Mouse (Mus musculus) MEL (cell line): ENCODE data around the gene Tep1. TPM values are rescaled to one million over a fixed set of nuclear protein-coding genes. Genes with fewer than 3 reads are reported as not detected.
A peak's percentile ranks its signal among the peaks of the same experiment; 100 is the strongest.

Experiments
- DNase-seq: peaks from one replicate; pipeline ENCODE4 v3.0.0; 2011; ENCODE audit warnings: low read depth, low spot score
- H3K27ac ChIP-seq: 2 replicates; pipeline ENCODE4 v1.5.1; 2012; ENCODE audit warnings: low read depth, mild to moderate bottlenecking, control low read depth, low read length, moderate library complexity; ENCODE audit not compliant: control insufficient read depth
- H3K27me3 ChIP-seq, 2 experiments: fragments of 150-350 bp in 1 of 2; sonication (generic) in 1 of 2; 2 replicates each; pipeline ENCODE4 v1.6.1; 2012; ENCODE audit warnings: low read length in 2 of 2, mild to moderate bottlenecking in 2 of 2, improper control_type of control experiment in 1 of 2, moderate library complexity in 1 of 2; ENCODE audit not compliant: insufficient read depth in 2 of 2, control insufficient read depth in 1 of 2
- H3K36me3 ChIP-seq, 2 experiments: 2 replicates each; pipeline ENCODE4 v1.6.1; 2012 to 2014; ENCODE audit warnings: low read length in 2 of 2, improper control_type of control experiment in 1 of 2, inconsistent platforms in 1 of 2, mild to moderate bottlenecking in 1 of 2; ENCODE audit not compliant: insufficient read depth in 2 of 2, control insufficient read depth in 1 of 2
- H3K4me1 ChIP-seq, 2 experiments: fragments of 150-350 bp in 1 of 2; sonication (generic) in 1 of 2; 2 replicates each; pipeline ENCODE4 v1.6.1; 2012; ENCODE audit warnings: low read length in 2 of 2, improper control_type of control experiment in 1 of 2, mild to moderate bottlenecking in 1 of 2; ENCODE audit not compliant: insufficient read depth in 2 of 2, control insufficient read depth in 1 of 2
- H3K4me3 ChIP-seq, 2 experiments: fragments of 150-350 bp in 1 of 2; sonication (generic) in 1 of 2; 2 replicates each; pipeline ENCODE4 v1.5.1; 2012; ENCODE audit warnings: low read depth in 2 of 2, low read length in 2 of 2, mild to moderate bottlenecking in 2 of 2, moderate library complexity in 2 of 2, control low read depth in 1 of 2, improper control_type of control experiment in 1 of 2; ENCODE audit not compliant: control insufficient read depth in 1 of 2, insufficient read depth in 1 of 2
- H3K79me2 ChIP-seq: 2 replicates; pipeline ENCODE4 v1.6.1; 2012; ENCODE audit warnings: mild to moderate bottlenecking, low read length, moderate library complexity; ENCODE audit not compliant: control insufficient read depth, poor library complexity, insufficient read depth
- H3K9ac ChIP-seq: 2 replicates; pipeline ENCODE4 v1.6.1; 2012; ENCODE audit warnings: low read depth, mild to moderate bottlenecking, control low read depth, low read length, moderate library complexity; ENCODE audit not compliant: control insufficient read depth, poor library complexity, severe bottlenecking
- H3K9me3 ChIP-seq: fragments of 150-350 bp; sonication (generic); replicated peaks from 2 replicates; pipeline ENCODE4 v1.6.1; 2012; ENCODE audit warnings: mild to moderate bottlenecking, low read length, improper control_type of control experiment, moderate library complexity; ENCODE audit not compliant: insufficient read depth
- CTCF ChIP-seq, 3 experiments: IDR thresholded peaks in 2 of 3; conservative IDR thresholded peaks in 1 of 3; 2 replicates each; pipeline ENCODE4 v1.5.1; 2011 to 2012; ENCODE audit warnings: low read length in 3 of 3, low read depth in 2 of 3, mild to moderate bottlenecking in 2 of 3, improper control_type of control experiment in 1 of 3, inconsistent platforms in 1 of 3, mixed read lengths in 1 of 3, moderate library complexity in 1 of 3; ENCODE audit not compliant: control insufficient read depth in 1 of 3, insufficient read depth in 1 of 3, poor library complexity in 1 of 3, severe bottlenecking in 1 of 3
- JUND ChIP-seq: IDR thresholded peaks from 2 replicates; pipeline ENCODE4 v1.6.1; 2011; ENCODE audit warnings: low read depth, mild to moderate bottlenecking, improper control_type of control experiment, low read length
- MAZ ChIP-seq: IDR thresholded peaks from 2 replicates; pipeline ENCODE4 v1.6.1; 2012; ENCODE audit warnings: low read depth, mild to moderate bottlenecking, inconsistent platforms, low read length, improper control_type of control experiment
- MEF2A ChIP-seq: IDR thresholded peaks from 2 replicates; pipeline ENCODE4 v1.6.1; 2014; ENCODE audit warnings: low read depth, mild to moderate bottlenecking, inconsistent platforms, low read length, improper control_type of control experiment; ENCODE audit not compliant: poor library complexity, insufficient replicate concordance, severe bottlenecking; ENCODE audit errors: extremely low read depth
- MXI1 ChIP-seq: IDR thresholded peaks from 2 replicates; pipeline ENCODE4 v1.6.1; 2011; ENCODE audit warnings: mild to moderate bottlenecking, low read depth, low read length, improper control_type of control experiment
- NRF1 ChIP-seq: IDR thresholded peaks from 2 replicates; pipeline ENCODE4 v1.6.1; 2014; ENCODE audit warnings: low read depth, mild to moderate bottlenecking, inconsistent platforms, low read length, improper control_type of control experiment, moderate library complexity; ENCODE audit not compliant: poor library complexity, insufficient read depth, severe bottlenecking
- POLR2A ChIP-seq, 2 experiments: IDR thresholded peaks; 2 replicates each; pipeline ENCODE4 v1.6.1; 2011 to 2012; ENCODE audit warnings: low read length in 2 of 2, mild to moderate bottlenecking in 2 of 2, control low read depth in 1 of 2, improper control_type of control experiment in 1 of 2, low read depth in 1 of 2, moderate library complexity in 1 of 2; ENCODE audit not compliant: control insufficient read depth in 1 of 2, insufficient read depth in 1 of 2, poor library complexity in 1 of 2
- POLR2AphosphoS5 ChIP-seq: IDR thresholded peaks from 2 replicates; pipeline ENCODE4 v1.6.1; 2012; ENCODE audit warnings: low read depth, borderline replicate concordance, mild to moderate bottlenecking, inconsistent platforms, low read length, moderate library complexity, mixed read lengths
- RAD21 ChIP-seq: IDR thresholded peaks from 2 replicates; pipeline ENCODE4 v1.6.1; 2011; ENCODE audit warnings: mild to moderate bottlenecking, low read depth, low read length, improper control_type of control experiment
- SIN3A ChIP-seq: IDR thresholded peaks from 2 replicates; pipeline ENCODE4 v1.6.1; 2012; ENCODE audit warnings: low read length, improper control_type of control experiment, inconsistent platforms
- USF1 ChIP-seq: IDR thresholded peaks from 2 replicates; pipeline ENCODE4 v1.6.1; 2014; ENCODE audit warnings: low read depth, mild to moderate bottlenecking, inconsistent platforms, low read length, improper control_type of control experiment, moderate library complexity
- USF2 ChIP-seq, 2 experiments: IDR thresholded peaks; 2 replicates each; pipeline ENCODE4 v1.6.1; 2011 to 2012; ENCODE audit warnings: improper control_type of control experiment in 2 of 2, low read length in 2 of 2, borderline replicate concordance in 1 of 2, inconsistent platforms in 1 of 2, low read depth in 1 of 2, mild to moderate bottlenecking in 1 of 2; ENCODE audit not compliant: insufficient read depth in 1 of 2
- polyA plus RNA-seq, 2 experiments: library from polyadenylated mRNA; stranded (reverse) in 1 of 2; unstranded in 1 of 2; fragments of >175 nt in 1 of 2; fragments of >200 nt in 1 of 2; gene quantifications; 2 replicates each; pipeline versions ENCODE4 v1.2.1 to v1.2.4; 2012; ENCODE audit warnings: low replicate concordance in 2 of 2, low read depth in 1 of 2; ENCODE audit not compliant: insufficient read length in 2 of 2, insufficient read depth in 1 of 2, missing spikeins in 1 of 2
- total RNA-seq: library from RNA; depleted of rRNA; stranded (reverse); fragments of 300-350 nt; gene quantifications from 2 replicates; pipeline ENCODE4 v1.2.3, GENCODE M21; 2012

Gene Tep1
- total and polyA plus RNA-seq, 3 experiments, result 13.7 to 36.8 TPM; not detected in 1

GRCm38 (mm10) chr14:50798512-50798911 is 71.8 kb downstream of the Tep1 start:
- peak; percentile 76 for DNase-seq
- peak in 1 of 3 experiments; percentile 44; a peak in 1 of 6 replicates for TF ChIP-seq CTCF (IDR thresholded peaks at IDR 0.05 in 2 of 3, conservative IDR thresholded peaks at IDR 0.05 in 1 of 3; ENCODE audit: control insufficient read depth in 1 of 3, insufficient read depth in 1 of 3, low read depth in 2 of 3, low read length in 3 of 3, poor library complexity in 1 of 3, severe bottlenecking in 1 of 3)
- no peak for TF ChIP-seq MAZ
- TF ChIP-seq POLR2A (IDR thresholded peaks at IDR 0.05; ENCODE audit: control insufficient read depth in 1 of 2, insufficient read depth in 1 of 2, low read depth in 1 of 2, low read length in 2 of 2, poor library complexity in 1 of 2), result peak in 1 of 2 experiments; percentile 46; a peak in 2 of 4 replicates
- no peak for TF ChIP-seq USF1
- H3K36me3 ChIP-seq, result peaks cover 17 to 29% of the 10 kb centered on the region in 2 experiments

GRCm38 (mm10) chr14:50796464-50796863 is 73.9 kb downstream of the Tep1 start:
- H3K27me3 ChIP-seq, result no peaks in the 10 kb centered on the region
- no peak overlapping the region for H3K9ac ChIP-seq
- H3K27ac ChIP-seq, result no peak overlapping the region
- H3K79me2 ChIP-seq, result peaks cover 17% of the 10 kb centered on the region
- peaks cover 0 to 12% of the 10 kb centered on the region in 2 experiments; a peak in 2 of 4 replicates for H3K4me1 ChIP-seq
- H3K9me3 ChIP-seq, result no peaks in the 10 kb centered on the region
- no peak for TF ChIP-seq SIN3A
- TF ChIP-seq MXI1, result no peak
- TF ChIP-seq POLR2AphosphoS5, result peak; percentile 56; the same call in 1 of the 2 replicates
- DNase-seq, result peak; percentile 64
- H3K36me3 ChIP-seq, result peaks cover 13 to 27% of the 10 kb centered on the region in 2 experiments
- H3K4me3 ChIP-seq, result no peak overlapping the region

More at GRCm38 (mm10) chr14:50798512-50798911, 71.8 kb downstream of the Tep1 start:
- Histone ChIP-seq H3K4me3 (no peak overlapping the region), H3K27me3 (no peaks in the 10 kb centered on the region), H3K9me3 (no peaks in the 10 kb centered on the region), H3K27ac (peak overlapping the region; percentile 19; the same call in 1 of the 2 replicates), H3K9ac (no peak overlapping the region; the same call in 1 of the 2 replicates), H3K79me2 (peaks cover 37% of the 10 kb centered on the region), H3K4me1 (peaks cover 0 to 12% of the 10 kb centered on the region in 2 experiments; a peak in 2 of 4 replicates)

GRCm38 (mm10) chr14:50795965-50796364 is 74.4 kb downstream of the Tep1 start:
- peaks cover 0 to 12% of the 10 kb centered on the region in 2 experiments; a peak in 2 of 4 replicates for H3K4me1 ChIP-seq
- no peaks in the 10 kb centered on the region for H3K27me3 ChIP-seq
- H3K4me3 ChIP-seq, result no peak overlapping the region
- H3K36me3 ChIP-seq, result peaks cover 13 to 25% of the 10 kb centered on the region in 2 experiments
- peaks cover 12% of the 10 kb centered on the region for H3K79me2 ChIP-seq
- DNase-seq, result peak; percentile 72
- TF ChIP-seq POLR2AphosphoS5 (no peak), MAZ (no peak), JUND (no peak), POLR2A (IDR thresholded peaks at IDR 0.05; ENCODE audit: control insufficient read depth in 1 of 2, insufficient read depth in 1 of 2, low read depth in 1 of 2, low read length in 2 of 2, poor library complexity in 1 of 2) (peak in 1 of 2 experiments; percentile 68; a peak in 2 of 4 replicates), USF2 (IDR thresholded peaks at IDR 0.05; ENCODE audit: borderline replicate concordance in 1 of 2, insufficient read depth in 1 of 2, low read depth in 1 of 2, low read length in 2 of 2) (no peak), NRF1 (no peak), CTCF (IDR thresholded peaks at IDR 0.05 in 2 of 3, conservative IDR thresholded peaks at IDR 0.05 in 1 of 3; ENCODE audit: control insufficient read depth in 1 of 3, insufficient read depth in 1 of 3, low read depth in 2 of 3, low read length in 3 of 3, poor library complexity in 1 of 3, severe bottlenecking in 1 of 3) (no peak), MEF2A (no peak), RAD21 (no peak)
- TF ChIP-seq, all 39 proteins: peak for 1
- no peaks in the 10 kb centered on the region for H3K9me3 ChIP-seq
- no peak overlapping the region for H3K27ac ChIP-seq
- no peak overlapping the region for H3K9ac ChIP-seq
